Mouse (Mus musculus) neural tube, embryonic 12.5 days (tissue): ENCODE data around the gene Zfp445. TPM values are rescaled to one million over a fixed set of nuclear protein-coding genes. Genes with fewer than 3 reads are reported as not detected.
"Not testable (repeated sequence)": the region's sequence is repeated elsewhere in the genome, so short reads cannot be mapped to it uniquely, and the experiment has no call there.

ENCODE experiments used
- ATAC-seq: fragments of 200-750 bp; cut with Nextera tagmentation; 2 replicates; pipeline ENCODE4 v1.8.0; 2017; ENCODE audit warnings: low read depth, mild to moderate bottlenecking, moderate TSS enrichment, moderate library complexity; ENCODE audit not compliant: low FRiP score
- H3K27ac ChIP-seq: fragments of 300-500 bp; sonication (generic); 2 replicates; pipeline ENCODE4 v1.5.1; 2016
- H3K27me3 ChIP-seq: fragments of 300-500 bp; sonication (generic); replicated peaks from 2 replicates; pipeline ENCODE4 v1.6.1; 2016; ENCODE audit warnings: mild to moderate bottlenecking
- H3K36me3 ChIP-seq: fragments of 300-500 bp; sonication (generic); 2 replicates; pipeline ENCODE4 v1.6.1; 2016; ENCODE audit warnings: mild to moderate bottlenecking
- H3K4me1 ChIP-seq: fragments of 300-500 bp; sonication (generic); 2 replicates; pipeline ENCODE4 v1.6.1; 2016
- H3K4me2 ChIP-seq: fragments of 300-500 bp; sonication (generic); replicated peaks from 2 replicates; pipeline ENCODE4 v1.6.1; 2016; ENCODE audit warnings: mild to moderate bottlenecking
- H3K4me3 ChIP-seq: fragments of 300-500 bp; sonication (generic); 2 replicates; pipeline ENCODE4 v1.5.1; 2016
- H3K9ac ChIP-seq: fragments of 300-500 bp; sonication (generic); 2 replicates; pipeline ENCODE4 v1.6.1; 2016; ENCODE audit warnings: mild to moderate bottlenecking
- H3K9me3 ChIP-seq: fragments of 300-500 bp; sonication (generic); 2 replicates; pipeline ENCODE4 v1.6.1; 2016; ENCODE audit warnings: mild to moderate bottlenecking
- WGBS: fragments of 180-500 bp; shearing (Covaris S2); methylation state at CpG from one replicate; pipeline ENCODE4 v1.1.7; 2016; 5-methylcytosine and 5-hydroxymethylcytosine counted together
- polyA plus RNA-seq: library from polyadenylated mRNA; unstranded; fragments of >200 nt; fragmentation: Nextera tagmentation; extraction: Ambion mirVana; gene quantifications from 2 replicates; pipeline ENCODE4 v1.2.1, GENCODE M21; 2016

Zfp445 gene
- polyA plus RNA-seq, 1 experiment from 2014 or later, result 115 TPM

- Histone ChIP-seq H3K4me1 (no peaks in the 10 kb centered on the region), H3K27me3 (no peaks in the 10 kb centered on the region), H3K4me3 (no peak overlapping the region), H3K4me2 (no peak overlapping the region), H3K9ac (no peak overlapping the region), H3K27ac (no peak overlapping the region), H3K36me3 (peaks cover 93% of the 10 kb centered on the region), H3K9me3 (peaks cover 19% of the 10 kb centered on the region)
- WGBS, result 96% methylated on average over 3 of the region's 3 CpGs
- no peak for ATAC-seq
Observed at GRCm38 (mm10) chr9:122856716-122857115, 9.1 kb downstream of the Zfp445 start.

DNA sequence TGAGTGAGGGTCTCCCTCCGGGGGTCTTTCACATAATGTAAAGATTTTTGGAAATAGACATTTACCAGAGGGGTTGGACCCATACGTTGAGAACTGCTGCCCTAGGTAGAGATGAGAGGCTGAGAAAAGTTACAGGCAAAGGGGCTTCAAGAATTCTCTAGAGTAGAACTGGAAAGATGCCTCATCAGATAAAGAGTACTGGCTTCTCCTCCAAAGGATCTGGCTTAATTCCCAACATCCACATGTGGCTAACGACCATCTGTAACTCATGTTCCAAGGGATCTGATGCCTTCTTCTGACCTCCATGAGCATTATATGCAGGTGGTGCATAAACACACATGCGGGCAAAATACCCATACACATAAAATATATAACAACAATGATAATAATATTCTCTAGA is 10.2 kb downstream of the Zfp445 start:
- Histone ChIP-seq H3K9ac (no peak overlapping the region), H3K27me3 (no peaks in the 10 kb centered on the region), H3K4me2 (no peak overlapping the region), H3K4me1 (no peaks in the 10 kb centered on the region), H3K4me3 (no peak overlapping the region), H3K36me3 (peaks cover 93% of the 10 kb centered on the region), H3K9me3 (peaks cover 9% of the 10 kb centered on the region; the same call in 1 of the 2 replicates), H3K27ac (no peak overlapping the region)
- WGBS, result 98% methylated on average over 4 of the region's 4 CpGs
- no peak for ATAC-seq

DNA sequence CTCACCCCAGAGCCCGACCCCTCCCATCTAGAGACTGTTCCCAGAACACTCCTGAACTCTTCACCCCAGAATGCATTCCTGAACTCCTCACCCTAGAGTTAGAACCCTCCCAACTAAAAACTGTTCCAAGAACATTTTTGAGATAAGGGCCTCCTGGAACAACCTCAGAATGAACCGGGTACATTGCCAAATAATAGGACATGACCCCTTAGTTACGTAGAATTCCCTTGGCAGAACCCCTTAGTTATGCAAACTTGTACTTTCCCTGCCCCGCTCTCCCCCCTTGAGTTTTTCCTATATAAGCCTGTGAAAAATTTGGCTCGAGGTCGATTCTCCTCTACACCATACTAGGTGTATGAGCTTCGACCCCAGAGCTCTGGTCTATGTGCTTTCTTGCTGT is 10.7 kb downstream of the Zfp445 start:
- not testable (repeated sequence) for H3K4me3 ChIP-seq, H3K9me3 ChIP-seq, H3K27ac ChIP-seq, ATAC-seq, H3K4me1 ChIP-seq, H3K27me3 ChIP-seq, H3K9ac ChIP-seq, H3K4me2 ChIP-seq
- 98% methylated on average over 3 of the region's 7 CpGs for WGBS
- peaks cover 93% of the 10 kb centered on the region for H3K36me3 ChIP-seq

- no peaks in the 10 kb centered on the region for H3K27me3 ChIP-seq
- H3K4me1 ChIP-seq, result no peaks in the 10 kb centered on the region
- 95% methylated on average over 7 of the region's 7 CpGs for WGBS
- no peak overlapping the region for H3K27ac ChIP-seq
- ATAC-seq, result no peak
- H3K36me3 ChIP-seq, result peaks cover 93% of the 10 kb centered on the region
- peaks cover 8% of the 10 kb centered on the region for H3K9me3 ChIP-seq
- H3K4me3 ChIP-seq, result no peak overlapping the region
- H3K4me2 ChIP-seq, result no peak overlapping the region
- no peak overlapping the region for H3K9ac ChIP-seq
Observed at GRCm38 (mm10) chr9:122854526-122854925, 11.3 kb downstream of the Zfp445 start.

DNA sequence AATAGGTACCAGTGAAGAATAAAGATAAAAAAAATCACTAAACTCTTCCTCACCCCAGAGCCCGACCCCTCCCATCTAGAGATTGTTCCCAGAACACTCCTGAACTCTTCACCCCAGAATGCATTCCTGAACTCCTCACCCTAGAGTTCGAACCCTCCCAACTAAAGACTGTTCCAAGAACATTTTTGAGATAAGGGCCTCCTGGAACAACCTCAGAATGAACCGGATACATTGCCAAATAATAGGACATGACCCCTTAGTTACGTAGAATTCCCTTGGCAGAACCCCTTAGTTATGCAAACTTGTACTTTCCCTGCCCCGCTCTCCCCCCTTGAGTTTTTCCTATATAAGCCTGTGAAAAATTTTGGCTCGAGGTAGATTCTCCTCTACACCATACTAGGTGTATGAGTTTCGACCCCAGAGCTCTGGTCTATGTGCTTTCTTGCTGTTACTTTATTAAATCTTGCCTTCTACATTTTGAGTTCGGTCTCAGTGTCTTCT is 17.9 kb downstream of the Zfp445 start:
- Histone ChIP-seq H3K36me3 (peaks cover 45% of the 10 kb centered on the region), H3K9me3 (peaks cover 10% of the 10 kb centered on the region)
- WGBS, result 92% methylated on average over 8 of the region's 8 CpGs
- not testable (repeated sequence) for H3K27ac ChIP-seq, ATAC-seq, H3K4me2 ChIP-seq, H3K27me3 ChIP-seq, H3K4me3 ChIP-seq, H3K9ac ChIP-seq, H3K4me1 ChIP-seq

GRCm38 (mm10) chr9:122846156-122846555 is 19.6 kb downstream of the Zfp445 start:
- ATAC-seq, result no peak
- Histone ChIP-seq H3K9ac (no peak overlapping the region), H3K4me3 (no peak overlapping the region), H3K4me1 (no peaks in the 10 kb centered on the region), H3K27me3 (no peaks in the 10 kb centered on the region), H3K27ac (no peak overlapping the region), H3K4me2 (no peak overlapping the region), H3K9me3 (peaks cover 10% of the 10 kb centered on the region), H3K36me3 (peaks cover 28% of the 10 kb centered on the region)

GRCm38 (mm10) chr9:122845621-122846020 is 20.2 kb downstream of the Zfp445 start:
- Histone ChIP-seq H3K9ac (no peak overlapping the region), H3K4me2 (no peak overlapping the region), H3K27me3 (no peaks in the 10 kb centered on the region), H3K9me3 (peaks cover 10% of the 10 kb centered on the region), H3K4me1 (no peaks in the 10 kb centered on the region), H3K4me3 (no peak overlapping the region), H3K36me3 (peaks cover 23% of the 10 kb centered on the region), H3K27ac (no peak overlapping the region)
- WGBS, result 87% methylated on average over 3 of the region's 3 CpGs
- no peak for ATAC-seq

GRCm38 (mm10) chr9:122843760-122844159 is 22.0 kb downstream of the Zfp445 start, which contains the start of gene Gm35549:
Gm35549 (minus strand) TSS chr9:122844035.
- Histone ChIP-seq H3K27ac (no peak within 1 kb of the TSS), H3K9ac (no peak within 1 kb of the TSS), H3K9me3 (no peaks in the 10 kb centered on the region), H3K4me2 (no peak within 1 kb of the TSS), H3K36me3 (peaks cover 6% of the 10 kb centered on the region; the same call in 1 of the 2 replicates), H3K4me1 (no peaks in the 10 kb centered on the region), H3K4me3 (no peak within 1 kb of the TSS), H3K27me3 (no peaks in the 10 kb centered on the region)
- no peak for ATAC-seq
- 85% methylated on average over 3 of the region's 3 CpGs for WGBS

DNA sequence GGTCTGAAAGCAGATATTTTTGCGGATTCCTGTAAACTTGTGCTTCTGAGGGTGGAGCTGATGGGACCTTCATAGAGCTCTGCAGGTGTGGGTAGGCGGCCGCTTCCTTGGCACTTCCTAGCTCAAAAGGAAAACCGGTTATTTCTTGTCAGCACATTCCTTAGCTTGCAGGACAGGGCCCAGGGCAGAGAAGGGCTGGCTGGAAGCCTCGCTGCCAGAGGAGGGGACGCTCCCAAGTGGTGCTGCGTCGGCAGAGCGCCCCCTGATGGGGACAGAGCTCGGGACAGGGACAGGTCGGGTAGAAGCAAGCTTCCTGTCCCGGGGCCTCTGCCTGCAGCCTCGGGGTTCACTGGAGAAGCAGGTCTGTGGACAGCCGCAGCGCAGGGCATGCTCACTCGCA is 28.1 kb downstream of the Zfp445 start:
- H3K4me1 ChIP-seq, result peaks cover 9% of the 10 kb centered on the region; the same call in 1 of the 2 replicates
- no peak overlapping the region for H3K27ac ChIP-seq
- no peaks in the 10 kb centered on the region for H3K9me3 ChIP-seq
- no peak for ATAC-seq
- H3K27me3 ChIP-seq, result no peaks in the 10 kb centered on the region
- no peak overlapping the region for H3K4me2 ChIP-seq
- H3K4me3 ChIP-seq, result no peak overlapping the region
- WGBS, result 29% methylated on average over 16 of the region's 16 CpGs
- peaks cover 8% of the 10 kb centered on the region for H3K36me3 ChIP-seq
- no peak overlapping the region for H3K9ac ChIP-seq

DNA sequence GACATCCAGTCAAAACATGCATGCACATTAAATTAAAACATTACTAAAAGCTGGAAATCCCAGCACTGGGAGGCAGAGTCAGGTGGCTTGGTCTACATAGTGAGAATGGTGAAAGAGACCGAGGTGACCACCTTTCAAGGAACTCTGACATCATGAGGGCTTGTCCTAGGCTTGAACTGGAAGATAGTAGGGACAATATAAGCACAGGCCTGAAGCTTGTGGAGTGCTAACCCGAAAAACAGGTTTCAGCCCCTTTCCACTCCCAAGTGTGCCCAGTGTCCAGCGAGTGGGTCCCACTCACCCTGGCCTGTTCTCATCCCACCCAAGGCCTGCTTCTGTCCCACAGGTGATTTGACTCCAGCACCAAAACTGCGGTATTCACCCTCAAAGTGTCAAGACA is 28.6 kb downstream of the Zfp445 start:
- H3K27ac ChIP-seq, result no peak overlapping the region
- H3K9ac ChIP-seq, result no peak overlapping the region
- peaks cover 9% of the 10 kb centered on the region; the same call in 1 of the 2 replicates for H3K4me1 ChIP-seq
- H3K27me3 ChIP-seq, result no peaks in the 10 kb centered on the region
- no peak for ATAC-seq
- WGBS, result 89% methylated on average over 4 of the region's 4 CpGs
- H3K36me3 ChIP-seq, result peaks cover 8% of the 10 kb centered on the region
- H3K4me2 ChIP-seq, result no peak overlapping the region
- H3K4me3 ChIP-seq, result no peak overlapping the region
- H3K9me3 ChIP-seq, result no peaks in the 10 kb centered on the region

- Histone ChIP-seq H3K9ac (no peak overlapping the region), H3K27me3 (no peaks in the 10 kb centered on the region), H3K4me2 (no peak overlapping the region), H3K36me3 (peaks cover 8% of the 10 kb centered on the region), H3K27ac (no peak overlapping the region), H3K4me1 (peaks cover 9% of the 10 kb centered on the region; the same call in 1 of the 2 replicates), H3K4me3 (no peak overlapping the region), H3K9me3 (no peaks in the 10 kb centered on the region)
- ATAC-seq, result peak; percentile 68
- WGBS, result 56% methylated on average over 6 of the region's 6 CpGs
Observed at GRCm38 (mm10) chr9:122836790-122837189, 29.0 kb downstream of the Zfp445 start.

DNA sequence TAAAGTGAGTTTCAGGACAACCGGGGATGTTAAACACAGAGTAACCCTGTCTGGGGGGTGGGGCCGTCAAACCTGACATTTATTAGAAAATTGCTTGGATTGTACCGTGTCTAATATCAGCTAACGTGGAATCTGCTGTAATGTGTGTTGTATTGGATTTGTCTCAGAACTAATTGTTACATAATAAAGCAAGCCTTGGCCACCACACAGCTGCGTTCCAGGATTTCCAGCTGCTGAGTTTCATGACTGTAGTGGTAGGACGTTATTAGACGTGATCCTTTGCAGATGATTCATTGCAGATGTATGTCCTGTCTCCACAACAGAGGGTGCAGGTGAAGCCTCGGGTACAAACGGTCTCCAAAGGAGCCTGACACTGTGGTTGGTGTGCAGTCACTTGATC is 29.7 kb downstream of the Zfp445 start:
- Histone ChIP-seq H3K4me1 (peaks cover 9% of the 10 kb centered on the region; the same call in 1 of the 2 replicates), H3K9me3 (no peaks in the 10 kb centered on the region), H3K4me2 (no peak overlapping the region), H3K4me3 (no peak overlapping the region), H3K27me3 (no peaks in the 10 kb centered on the region), H3K36me3 (peaks cover 8% of the 10 kb centered on the region), H3K27ac (no peak overlapping the region), H3K9ac (no peak overlapping the region)
- WGBS, result 74% methylated on average over 9 of the region's 9 CpGs
- no peak for ATAC-seq

DNA sequence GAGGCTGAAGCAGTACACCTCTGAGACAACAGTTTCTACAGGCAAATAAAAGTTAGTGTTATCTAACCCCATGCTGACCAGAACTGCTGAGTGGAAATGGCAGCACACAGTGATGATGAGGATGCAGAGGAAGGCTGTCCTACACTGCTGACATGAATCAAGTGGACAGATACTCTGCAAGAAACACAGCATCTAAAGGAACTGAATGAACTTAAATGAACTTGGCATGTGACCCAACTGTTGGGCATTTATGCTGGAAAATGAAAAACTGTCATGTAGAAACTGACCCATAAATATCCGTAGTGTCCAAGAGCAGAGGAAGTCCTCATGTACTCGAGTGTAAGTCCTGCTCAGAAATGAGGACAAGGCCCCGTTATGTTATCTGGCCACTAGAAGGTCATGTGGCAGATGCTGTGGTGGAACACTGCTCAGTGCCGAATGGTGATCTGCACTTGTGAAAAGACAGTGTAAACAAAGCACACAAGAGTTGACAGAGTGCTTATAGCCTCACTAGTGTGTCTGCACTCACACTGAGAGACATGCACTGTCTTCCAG is 35.9 kb downstream of the Zfp445 start:
- Histone ChIP-seq H3K9me3 (no peaks in the 10 kb centered on the region), H3K4me3 (no peak overlapping the region), H3K4me2 (no peak overlapping the region), H3K36me3 (peaks cover 41% of the 10 kb centered on the region), H3K27me3 (no peaks in the 10 kb centered on the region), H3K4me1 (no peaks in the 10 kb centered on the region), H3K9ac (no peak overlapping the region), H3K27ac (no peak overlapping the region)
- no peak for ATAC-seq
- WGBS, result 80% methylated on average over 4 of the region's 4 CpGs
